Mouse (Mus musculus): ENCODE results near the gene Adamts12. TPM values are rescaled to one million over a fixed set of nuclear protein-coding genes. Genes with fewer than 3 reads are reported as not detected.

Gene Adamts12
- polyA plus RNA-seq, 1 experiment from 2014 or later, result 4.5 TPM

- no peak for DNase-seq (ENCODE audit: low spot score)
- H3K9ac ChIP-seq (ENCODE audit: low read length), result no peak overlapping the region
- no peaks in the 10 kb centered on the region for H3K4me1 ChIP-seq (replicated peaks; ENCODE audit: control insufficient read depth, insufficient read depth, low read length)
- no peaks in the 10 kb centered on the region for H3K9me3 ChIP-seq (ENCODE audit: control insufficient read depth, low read length)
- no peak for ATAC-seq (replicated peaks; ENCODE audit: low FRiP score, low TSS enrichment, low read depth)
- no peaks in the 10 kb centered on the region for H3K36me3 ChIP-seq (ENCODE audit: control insufficient read depth, insufficient read depth, low read length)
- no peak overlapping the region for H3K4me3 ChIP-seq (ENCODE audit: low read depth, low read length)
- no peak overlapping the region for H3K27ac ChIP-seq (ENCODE audit: low read depth)
- H3K4me2 ChIP-seq (ENCODE audit: low read length), result no peak overlapping the region
- H3K27me3 ChIP-seq (replicated peaks; ENCODE audit: control insufficient read depth, insufficient read depth, low read length), result no peaks in the 10 kb centered on the region
- 61% methylated on average over 7 of the region's 7 CpGs for WGBS
Measured at GRCm38 (mm10) chr15:11370477-11371085, 306.0 kb downstream of the Adamts12 start.

DNA sequence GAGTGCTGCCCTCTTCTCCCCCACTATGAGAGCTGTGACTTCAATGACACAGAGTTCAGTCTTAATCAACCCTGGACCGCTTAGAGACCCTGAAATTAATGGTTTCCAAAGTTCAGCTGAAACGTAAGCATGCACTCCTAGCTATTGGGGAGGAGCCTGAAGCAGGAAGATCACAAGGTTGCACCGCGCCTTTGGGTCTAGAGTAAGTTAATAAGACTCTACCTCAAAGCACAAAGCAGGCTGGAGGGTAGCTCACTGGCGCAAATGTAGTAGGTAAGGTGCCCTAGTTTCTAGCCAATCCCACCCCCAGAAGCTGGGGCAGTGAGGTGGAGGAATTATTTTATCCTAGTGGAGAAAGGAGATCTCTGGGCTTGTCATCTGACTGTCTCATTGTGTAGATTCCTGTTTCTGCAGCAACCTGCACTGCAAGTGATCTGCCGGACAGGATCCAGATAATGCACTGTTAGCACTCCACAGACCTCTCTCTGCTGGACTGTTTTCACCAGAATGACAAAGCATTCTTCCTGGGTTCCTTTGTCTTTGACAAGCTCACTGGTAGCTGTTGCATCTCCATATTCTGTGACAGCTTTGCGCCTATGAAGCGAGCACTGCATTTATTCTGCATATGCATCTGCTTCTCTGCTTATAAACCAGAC is 315.0 kb downstream of the Adamts12 start:
- no peak overlapping the region for H3K27ac ChIP-seq (ENCODE audit: low read depth)
- H3K27me3 ChIP-seq (replicated peaks; ENCODE audit: control insufficient read depth, insufficient read depth, low read length), result no peaks in the 10 kb centered on the region
- ATAC-seq (replicated peaks; ENCODE audit: low FRiP score, low TSS enrichment, low read depth), result no peak
- H3K4me3 ChIP-seq (ENCODE audit: low read depth, low read length), result no peak overlapping the region
- no peak overlapping the region for H3K4me2 ChIP-seq (ENCODE audit: low read length)
- 73% methylated on average over 8 of the region's 8 CpGs for WGBS
- peaks cover 20% of the 10 kb centered on the region for H3K36me3 ChIP-seq (ENCODE audit: control insufficient read depth, insufficient read depth, low read length)
- no peak for DNase-seq (ENCODE audit: low spot score)
- no peaks in the 10 kb centered on the region for H3K4me1 ChIP-seq (replicated peaks; ENCODE audit: control insufficient read depth, insufficient read depth, low read length)
- H3K9ac ChIP-seq (ENCODE audit: low read length), result no peak overlapping the region
- no peaks in the 10 kb centered on the region for H3K9me3 ChIP-seq (ENCODE audit: control insufficient read depth, low read length)

DNA sequence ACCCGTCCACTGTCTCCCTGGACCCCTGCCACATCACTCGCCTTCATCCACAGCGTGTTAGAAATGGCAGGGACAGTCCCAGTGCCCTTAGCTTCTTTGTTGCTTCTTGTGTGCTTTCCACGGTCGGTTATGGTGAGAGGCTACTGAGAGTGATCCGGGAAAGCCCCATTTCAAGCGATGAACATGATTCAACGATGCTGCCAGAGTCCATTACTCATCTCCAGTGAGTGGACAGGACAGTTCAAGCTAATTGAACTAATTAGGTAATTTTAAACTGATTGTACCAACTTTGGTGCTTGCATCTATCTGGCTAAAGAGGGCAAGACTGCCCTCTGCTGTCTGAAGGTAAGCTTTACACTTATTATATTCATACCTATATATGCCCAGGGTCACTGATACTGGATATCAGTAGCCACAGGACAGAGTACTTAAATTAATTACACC is 315.5 kb downstream of the Adamts12 start:
- 39% methylated on average over 8 of the region's 8 CpGs for WGBS
- no peaks in the 10 kb centered on the region for H3K4me1 ChIP-seq (replicated peaks; ENCODE audit: control insufficient read depth, insufficient read depth, low read length)

DNA sequence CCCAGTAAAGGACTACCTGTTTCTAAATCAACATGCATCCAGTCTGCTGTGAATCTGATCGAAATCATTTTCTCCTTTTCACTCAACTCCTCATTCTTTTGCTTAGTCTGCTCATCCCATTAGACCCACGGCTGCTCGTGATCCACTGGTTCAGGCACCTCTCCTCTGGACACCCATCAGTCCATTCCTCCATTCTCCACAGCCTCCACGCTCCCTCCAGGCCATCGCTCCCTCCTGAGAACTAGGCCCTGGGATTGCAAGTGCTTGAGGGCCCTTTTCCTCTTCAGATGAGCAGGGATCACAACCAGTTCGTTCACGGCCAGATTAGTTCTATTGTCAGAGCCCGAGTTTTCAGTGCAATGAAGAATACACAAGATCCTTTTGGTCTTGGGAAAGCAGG is 316.0 kb downstream of the Adamts12 start:
- no peak overlapping the region for H3K4me3 ChIP-seq (ENCODE audit: low read depth, low read length)
- 80% methylated on average over 8 of the region's 8 CpGs for WGBS

More for the DNA sequence above, 315.5 kb downstream of the Adamts12 start:
- Histone ChIP-seq H3K4me3 (ENCODE audit: low read depth, low read length) (no peak overlapping the region), H3K27me3 (replicated peaks; ENCODE audit: control insufficient read depth, insufficient read depth, low read length) (no peaks in the 10 kb centered on the region), H3K9ac (ENCODE audit: low read length) (no peak overlapping the region), H3K9me3 (ENCODE audit: control insufficient read depth, low read length) (no peaks in the 10 kb centered on the region), H3K4me2 (ENCODE audit: low read length) (no peak overlapping the region), H3K27ac (ENCODE audit: low read depth) (no peak overlapping the region), H3K36me3 (ENCODE audit: control insufficient read depth, insufficient read depth, low read length) (peaks cover 25% of the 10 kb centered on the region)
- ATAC-seq (replicated peaks; ENCODE audit: low FRiP score, low TSS enrichment, low read depth) (peak; percentile 51; the same call in 1 of the 2 replicates), DNase-seq (ENCODE audit: low spot score) (peak; percentile 58)

DNA sequence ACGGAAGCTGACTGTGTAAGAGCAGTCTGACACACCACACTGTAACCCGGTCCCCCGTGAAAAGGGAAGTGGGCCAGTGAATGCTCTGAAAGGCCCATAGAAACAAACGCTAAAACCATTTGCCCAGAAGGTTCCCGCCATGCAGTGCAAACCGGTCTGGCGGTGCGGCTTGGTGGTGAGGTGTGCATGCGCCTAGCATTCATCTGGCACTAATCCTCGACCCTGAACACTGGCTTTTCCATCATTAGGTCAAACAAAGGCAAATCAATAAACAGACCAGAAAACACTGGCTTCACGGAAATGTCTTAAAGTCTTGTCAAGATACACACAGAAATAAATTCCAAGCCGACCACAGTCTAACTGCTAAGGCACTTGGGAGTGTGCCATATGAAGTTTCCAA is 318.0 kb downstream of the Adamts12 start:
- ATAC-seq (replicated peaks; ENCODE audit: low FRiP score, low TSS enrichment, low read depth), result no peak
- DNase-seq (ENCODE audit: low spot score), result no peak
- WGBS, result 82% methylated on average over 12 of the region's 12 CpGs
- Histone ChIP-seq H3K27me3 (replicated peaks; ENCODE audit: control insufficient read depth, insufficient read depth, low read length) (no peaks in the 10 kb centered on the region), H3K4me3 (ENCODE audit: low read depth, low read length) (no peak overlapping the region), H3K9me3 (ENCODE audit: control insufficient read depth, low read length) (no peaks in the 10 kb centered on the region), H3K27ac (ENCODE audit: low read depth) (no peak overlapping the region), H3K4me1 (replicated peaks; ENCODE audit: control insufficient read depth, insufficient read depth, low read length) (no peaks in the 10 kb centered on the region), H3K9ac (ENCODE audit: low read length) (no peak overlapping the region), H3K4me2 (ENCODE audit: low read length) (no peak overlapping the region), H3K36me3 (ENCODE audit: control insufficient read depth, insufficient read depth, low read length) (peaks cover 50% of the 10 kb centered on the region)

More for the DNA sequence above, 316.0 kb downstream of the Adamts12 start:
- H3K4me1 ChIP-seq (replicated peaks; ENCODE audit: control insufficient read depth, insufficient read depth, low read length), result no peaks in the 10 kb centered on the region
- H3K36me3 ChIP-seq (ENCODE audit: control insufficient read depth, insufficient read depth, low read length), result peaks cover 30% of the 10 kb centered on the region
- H3K27me3 ChIP-seq (replicated peaks; ENCODE audit: control insufficient read depth, insufficient read depth, low read length), result no peaks in the 10 kb centered on the region
- no peak overlapping the region for H3K9ac ChIP-seq (ENCODE audit: low read length)
- no peak for ATAC-seq (replicated peaks; ENCODE audit: low FRiP score, low TSS enrichment, low read depth)
- no peak overlapping the region for H3K4me2 ChIP-seq (ENCODE audit: low read length)
- no peak overlapping the region for H3K27ac ChIP-seq (ENCODE audit: low read depth)
- no peak for DNase-seq (ENCODE audit: low spot score)
- H3K9me3 ChIP-seq (ENCODE audit: control insufficient read depth, low read length), result no peaks in the 10 kb centered on the region

- H3K4me1 ChIP-seq (replicated peaks; ENCODE audit: control insufficient read depth, insufficient read depth, low read length), result no peaks in the 10 kb centered on the region
- H3K9ac ChIP-seq (ENCODE audit: low read length), result no peak overlapping the region
- no peak for ATAC-seq (replicated peaks; ENCODE audit: low FRiP score, low TSS enrichment, low read depth)
- H3K27ac ChIP-seq (ENCODE audit: low read depth), result no peak overlapping the region
- no peak overlapping the region for H3K4me2 ChIP-seq (ENCODE audit: low read length)
- H3K9me3 ChIP-seq (ENCODE audit: control insufficient read depth, low read length), result no peaks in the 10 kb centered on the region
- no peak for DNase-seq (ENCODE audit: low spot score)
- no peaks in the 10 kb centered on the region for H3K27me3 ChIP-seq (replicated peaks; ENCODE audit: control insufficient read depth, insufficient read depth, low read length)
- peaks cover 62% of the 10 kb centered on the region for H3K36me3 ChIP-seq (ENCODE audit: control insufficient read depth, insufficient read depth, low read length)
- H3K4me3 ChIP-seq (ENCODE audit: low read depth, low read length), result no peak overlapping the region
- WGBS, result 95% methylated on average over 21 of the region's 21 CpGs
Measured at GRCm38 (mm10) chr15:11383796-11384195, 319.2 kb downstream of the Adamts12 start.

GRCm38 (mm10) chr15:11392903-11393302 is 328.3 kb downstream of the Adamts12 start:
- no peak for ATAC-seq (replicated peaks; ENCODE audit: low FRiP score, low TSS enrichment, low read depth)
- Histone ChIP-seq H3K36me3 (ENCODE audit: control insufficient read depth, insufficient read depth, low read length) (peaks cover 78% of the 10 kb centered on the region), H3K4me3 (ENCODE audit: low read depth, low read length) (no peak overlapping the region), H3K9ac (ENCODE audit: low read length) (no peak overlapping the region), H3K27me3 (replicated peaks; ENCODE audit: control insufficient read depth, insufficient read depth, low read length) (no peaks in the 10 kb centered on the region), H3K27ac (ENCODE audit: low read depth) (no peak overlapping the region), H3K4me2 (ENCODE audit: low read length) (no peak overlapping the region), H3K4me1 (replicated peaks; ENCODE audit: control insufficient read depth, insufficient read depth, low read length) (peaks cover 4% of the 10 kb centered on the region; the same call in 1 of the 2 replicates), H3K9me3 (ENCODE audit: control insufficient read depth, low read length) (no peaks in the 10 kb centered on the region)
- DNase-seq (ENCODE audit: low spot score), result peak; percentile 12
- 96% methylated on average over 16 of the region's 16 CpGs for WGBS

- Histone ChIP-seq H3K4me2 (ENCODE audit: low read length) (no peak overlapping the region), H3K9ac (ENCODE audit: low read length) (no peak overlapping the region), H3K4me3 (ENCODE audit: low read depth, low read length) (no peak overlapping the region), H3K27me3 (replicated peaks; ENCODE audit: control insufficient read depth, insufficient read depth, low read length) (no peaks in the 10 kb centered on the region), H3K27ac (ENCODE audit: low read depth) (no peak overlapping the region), H3K36me3 (ENCODE audit: control insufficient read depth, insufficient read depth, low read length) (peaks cover 43% of the 10 kb centered on the region), H3K4me1 (replicated peaks; ENCODE audit: control insufficient read depth, insufficient read depth, low read length) (peaks cover 11% of the 10 kb centered on the region), H3K9me3 (ENCODE audit: control insufficient read depth, low read length) (no peaks in the 10 kb centered on the region)
- ATAC-seq (replicated peaks; ENCODE audit: low FRiP score, low TSS enrichment, low read depth) (no peak), DNase-seq (ENCODE audit: low spot score) (no peak)
- WGBS, result 94% methylated on average over 6 of the region's 6 CpGs
Measured at GRCm38 (mm10) chr15:11396421-11396820, 331.8 kb downstream of the Adamts12 start.

Data from intestine, embryonic 14.5 days (tissue).